Mouse (Mus musculus): ENCODE results near the gene Adam12. TPM values are rescaled to one million over a fixed set of nuclear protein-coding genes. Genes with fewer than 3 reads are reported as not detected.
A peak's percentile ranks its signal among the peaks of the same experiment; 100 is the strongest.

Adam12 gene
- polyA plus RNA-seq, 1 experiment, result not detected

GRCm38 (mm10) chr7:134188565-134188964 lies 43.4 kb downstream of the Adam12 start:
- H3K4me3 ChIP-seq (ENCODE audit: insufficient read depth, low read depth, low read length), result no peak overlapping the region
- 0 out of 2 replicates have a peak, but pooled peaks cover 3% of the 10 kb centered on the region for H3K4me1 ChIP-seq (ENCODE audit: control insufficient read depth, insufficient read depth, low read length)
- 56% methylated on average over 6 of the region's 6 CpGs for WGBS
- TF ChIP-seq POLR2A (IDR thresholded peaks at IDR 0.05; ENCODE audit: insufficient read depth, low read depth, low read length) (no peak), CTCF (IDR thresholded peaks at IDR 0.05; ENCODE audit: insufficient read depth, low read depth, low read length) (no peak)
- 0 out of 2 replicates have a peak overlapping the region, but pooled peaks have one; percentile 20 for H3K27ac ChIP-seq (ENCODE audit: insufficient read depth, low read depth, low read length)

- TF ChIP-seq POLR2A (IDR thresholded peaks at IDR 0.05; ENCODE audit: insufficient read depth, low read depth, low read length), result no peak
- TF ChIP-seq CTCF (IDR thresholded peaks at IDR 0.05; ENCODE audit: insufficient read depth, low read depth, low read length), result no peak
- H3K4me3 ChIP-seq (ENCODE audit: insufficient read depth, low read depth, low read length), result no peak overlapping the region
- H3K27ac ChIP-seq (ENCODE audit: insufficient read depth, low read depth, low read length), result no peak overlapping the region
- WGBS, result 32% methylated on average over 1 of the region's 1 CpGs
- 0 out of 2 replicates have a peak, but pooled peaks cover 3% of the 10 kb centered on the region for H3K4me1 ChIP-seq (ENCODE audit: control insufficient read depth, insufficient read depth, low read length)
Observed at GRCm38 (mm10) chr7:134187946-134188345, 44.0 kb downstream of the Adam12 start.

- 0 out of 2 replicates have a peak, but pooled peaks cover 3% of the 10 kb centered on the region for H3K4me1 ChIP-seq (ENCODE audit: control insufficient read depth, insufficient read depth, low read length)
- H3K27ac ChIP-seq (ENCODE audit: insufficient read depth, low read depth, low read length), result no peak overlapping the region
- no peak overlapping the region for H3K4me3 ChIP-seq (ENCODE audit: insufficient read depth, low read depth, low read length)
- no peak for TF ChIP-seq POLR2A (IDR thresholded peaks at IDR 0.05; ENCODE audit: insufficient read depth, low read depth, low read length)
- TF ChIP-seq CTCF (IDR thresholded peaks at IDR 0.05; ENCODE audit: insufficient read depth, low read depth, low read length), result no peak
- WGBS, result 70% methylated on average over 10 of the region's 10 CpGs
Observed at GRCm38 (mm10) chr7:134186497-134186896, 45.4 kb downstream of the Adam12 start.

- no peak for TF ChIP-seq CTCF (IDR thresholded peaks at IDR 0.05; ENCODE audit: insufficient read depth, low read depth, low read length)
- no peak for TF ChIP-seq POLR2A (IDR thresholded peaks at IDR 0.05; ENCODE audit: insufficient read depth, low read depth, low read length)
- Histone ChIP-seq H3K4me3 (ENCODE audit: insufficient read depth, low read depth, low read length) (no peak overlapping the region), H3K27ac (ENCODE audit: insufficient read depth, low read depth, low read length) (no peak overlapping the region), H3K4me1 (ENCODE audit: control insufficient read depth, insufficient read depth, low read length) (0 out of 2 replicates have a peak, but pooled peaks cover 3% of the 10 kb centered on the region)
- WGBS, result 77% methylated on average over 4 of the region's 4 CpGs
Observed at GRCm38 (mm10) chr7:134185751-134186150, 46.2 kb downstream of the Adam12 start.

- TF ChIP-seq POLR2A (IDR thresholded peaks at IDR 0.05; ENCODE audit: insufficient read depth, low read depth, low read length) (no peak), CTCF (IDR thresholded peaks at IDR 0.05; ENCODE audit: insufficient read depth, low read depth, low read length) (no peak)
- H3K27ac ChIP-seq (ENCODE audit: insufficient read depth, low read depth, low read length), result no peak overlapping the region
- 57% methylated on average over 1 of the region's 1 CpGs for WGBS
- H3K4me1 ChIP-seq (ENCODE audit: control insufficient read depth, insufficient read depth, low read length), result no peaks in the 10 kb centered on the region
- H3K4me3 ChIP-seq (ENCODE audit: insufficient read depth, low read depth, low read length), result no peak overlapping the region
Observed at GRCm38 (mm10) chr7:134181717-134182116, 50.2 kb downstream of the Adam12 start.

GRCm38 (mm10) chr7:134181056-134181455 lies 50.9 kb downstream of the Adam12 start:
- no peaks in the 10 kb centered on the region for H3K4me1 ChIP-seq (ENCODE audit: control insufficient read depth, insufficient read depth, low read length)
- no peak overlapping the region for H3K27ac ChIP-seq (ENCODE audit: insufficient read depth, low read depth, low read length)
- WGBS, result 45% methylated on average over 1 of the region's 1 CpGs
- H3K4me3 ChIP-seq (ENCODE audit: insufficient read depth, low read depth, low read length), result no peak overlapping the region
- TF ChIP-seq CTCF (IDR thresholded peaks at IDR 0.05; ENCODE audit: insufficient read depth, low read depth, low read length) (no peak), POLR2A (IDR thresholded peaks at IDR 0.05; ENCODE audit: insufficient read depth, low read depth, low read length) (no peak)

- TF ChIP-seq POLR2A (IDR thresholded peaks at IDR 0.05; ENCODE audit: insufficient read depth, low read depth, low read length), result no peak
- Histone ChIP-seq H3K27ac (ENCODE audit: insufficient read depth, low read depth, low read length) (no peak overlapping the region), H3K4me1 (ENCODE audit: control insufficient read depth, insufficient read depth, low read length) (no peaks in the 10 kb centered on the region), H3K4me3 (ENCODE audit: insufficient read depth, low read depth, low read length) (no peak overlapping the region)
- WGBS, result 78% methylated on average over 2 of the region's 2 CpGs
Observed at GRCm38 (mm10) chr7:134177051-134177450, 54.9 kb downstream of the Adam12 start.

GRCm38 (mm10) chr7:134175201-134175600 lies 56.7 kb downstream of the Adam12 start:
- TF ChIP-seq CTCF (IDR thresholded peaks at IDR 0.05; ENCODE audit: insufficient read depth, low read depth, low read length) (no peak), POLR2A (IDR thresholded peaks at IDR 0.05; ENCODE audit: insufficient read depth, low read depth, low read length) (no peak)
- H3K4me3 ChIP-seq (ENCODE audit: insufficient read depth, low read depth, low read length), result no peak overlapping the region
- H3K4me1 ChIP-seq (ENCODE audit: control insufficient read depth, insufficient read depth, low read length), result no peaks in the 10 kb centered on the region
- 86% methylated on average over 4 of the region's 4 CpGs for WGBS
- no peak overlapping the region for H3K27ac ChIP-seq (ENCODE audit: insufficient read depth, low read depth, low read length)

GRCm38 (mm10) chr7:134173442-134174090 lies 58.4 kb downstream of the Adam12 start:
- Histone ChIP-seq H3K4me3 (ENCODE audit: insufficient read depth, low read depth, low read length) (no peak overlapping the region), H3K4me1 (ENCODE audit: control insufficient read depth, insufficient read depth, low read length) (no peaks in the 10 kb centered on the region), H3K27ac (ENCODE audit: insufficient read depth, low read depth, low read length) (no peak overlapping the region)
- WGBS, result 91% methylated on average over 14 of the region's 14 CpGs
- TF ChIP-seq POLR2A (IDR thresholded peaks at IDR 0.05; ENCODE audit: insufficient read depth, low read depth, low read length), result no peak
- no peak for TF ChIP-seq CTCF (IDR thresholded peaks at IDR 0.05; ENCODE audit: insufficient read depth, low read depth, low read length)

Measured in olfactory bulb, adult 2 months (tissue).